Comparison of ENCODE assay signal across 26 mouse cellular contexts in the genomic region with DNA sequence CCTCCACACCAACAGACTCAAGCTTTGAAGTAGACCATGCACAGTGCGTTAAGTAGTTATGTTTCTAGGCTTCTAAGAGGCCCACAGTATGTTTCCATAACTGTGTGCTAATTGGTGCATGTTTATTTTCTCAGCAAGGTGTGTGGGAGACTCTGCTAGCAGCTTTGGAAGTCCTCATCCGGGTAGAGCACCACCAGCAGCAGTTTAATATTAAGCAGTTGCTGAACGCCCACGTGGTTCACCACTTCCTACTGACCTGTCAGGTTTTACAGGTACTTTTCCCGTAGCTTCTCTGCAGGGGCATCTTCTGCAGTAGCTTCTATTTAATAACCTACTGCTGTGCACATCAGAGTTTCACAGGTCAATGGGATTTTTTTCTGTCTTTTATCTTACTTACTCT.
DNase-seq lines count a peak whose midpoint lies in the region; ATAC-seq and TF ChIP-seq lines count a peak whose summit lies in the region.
"Had no signal": no experiment of that assay in that cellular context is flagged by ENCODE, and none has a peak within 500 bp of the region (broad histone marks: within the 10 kb centered on the region; RNA-seq: fewer than 3 reads in every experiment).

No protein-coding gene starts in this region.

- TF ChIP-seq POLR2A in brain, embryonic 14.5 days (IDR thresholded peaks at IDR 0.05; ENCODE audit: borderline replicate concordance, extremely low read depth, insufficient read depth, insufficient read length, poor library complexity, severe bottlenecking) = no peak

- WGBS in hindbrain, embryonic 14.5 days = 72% methylated on average over 5 of the region's 5 CpGs
- 62% methylated on average over 5 of the region's 5 CpGs for WGBS in hindbrain, embryonic 12.5 days

- no peak overlapping the region for H3K9ac ChIP-seq in hindbrain, embryonic 14.5 days
- no peak overlapping the region for H3K9ac ChIP-seq in hindbrain, embryonic 12.5 days
- H3K9ac ChIP-seq: forebrain, embryonic 12.5 days; limb, embryonic 12.5 days; liver, postnatal 0 days had no signal

- no peak overlapping the region for H3K4me2 ChIP-seq in hindbrain, embryonic 14.5 days (replicated peaks)
- no peak overlapping the region for H3K4me2 ChIP-seq in hindbrain, embryonic 12.5 days (replicated peaks)
- H3K4me2 ChIP-seq: forebrain, embryonic 12.5 days; heart, embryonic 11.5 days; limb, embryonic 12.5 days; liver, embryonic 11.5 days; midbrain, embryonic 11.5 days had no signal

- H3K27ac ChIP-seq in hindbrain, embryonic 14.5 days = no peak overlapping the region
- no peak overlapping the region for H3K27ac ChIP-seq in hindbrain, embryonic 12.5 days
- H3K27ac ChIP-seq: forebrain, embryonic 12.5 days; kidney, postnatal 0 days; limb, embryonic 12.5 days; macrophage had no signal

- H3K9me3 ChIP-seq in hindbrain, embryonic 14.5 days (ENCODE audit: control insufficient read depth, low read length) = no peaks in the 10 kb centered on the region
- H3K9me3 ChIP-seq in hindbrain, embryonic 12.5 days (replicated peaks) = no peaks in the 10 kb centered on the region
- H3K9me3 ChIP-seq: forebrain, embryonic 12.5 days; limb, embryonic 12.5 days had no signal

- no peak for DNase-seq in hindbrain, embryonic 14.5 days (ENCODE audit: low spot score)
- DNase-seq in CD4-positive helper T cell, adult 2 months (ENCODE audit: low read depth, low spot score) = peak; percentile 7
- peak; percentile 33 for DNase-seq in ES-CJ7 (ENCODE audit: low read depth, low spot score)
- DNase-seq in brain, embryonic 14.5 days (ENCODE audit: low read depth) = peak; percentile 14
- no peak for DNase-seq in cerebellum, adult 18-20 months
- no peak for DNase-seq in frontal cortex, postnatal 25 days (ENCODE audit: low spot score in 2 of 2)
- no peak for DNase-seq in cerebellum, postnatal 14 days
- DNase-seq: adrenal gland, adult 2 months; cerebellum, adult 2 months; gastrocnemius, postnatal 10 days; heart, adult 11 months; kidney, adult 2 months; layer of hippocampus, postnatal 36 days; liver, postnatal 0 days; right cerebral cortex, adult 18-20 months; right cerebral cortex, postnatal 4 days had no signal

- H3K36me3 ChIP-seq in hindbrain, embryonic 14.5 days (replicated peaks; ENCODE audit: control insufficient read depth, insufficient read depth) = peaks cover 29% of the 10 kb centered on the region
- H3K36me3 ChIP-seq in hindbrain, embryonic 12.5 days = peaks cover 11% of the 10 kb centered on the region; the same call in 1 of the 2 replicates

- ATAC-seq in hindbrain, embryonic 14.5 days (ENCODE audit: low FRiP score) = 0 out of 2 replicates have a peak, but pooled peaks have one; percentile 17
- no peak for ATAC-seq in hindbrain, embryonic 12.5 days (ENCODE audit: low FRiP score)
- ATAC-seq: liver, postnatal 0 days; lung, postnatal 0 days had no signal

- no peak overlapping the region for H3K4me3 ChIP-seq in hindbrain, embryonic 14.5 days (replicated peaks; ENCODE audit: low read length)
- no peak overlapping the region for H3K4me3 ChIP-seq in hindbrain, embryonic 12.5 days
- H3K4me3 ChIP-seq: forebrain, embryonic 12.5 days; limb, embryonic 12.5 days; myocyte had no signal

- no peaks in the 10 kb centered on the region for H3K4me1 ChIP-seq in hindbrain, embryonic 14.5 days (replicated peaks; ENCODE audit: control insufficient read depth, insufficient read depth, low read length)
- H3K4me1 ChIP-seq in hindbrain, embryonic 12.5 days = no peaks in the 10 kb centered on the region
- H3K4me1 ChIP-seq: forebrain, embryonic 12.5 days; limb, embryonic 12.5 days had no signal

- TF ChIP-seq CTCF in brain, embryonic 14.5 days (IDR thresholded peaks at IDR 0.05; ENCODE audit: borderline replicate concordance, extremely low read depth, insufficient read depth, insufficient read length) = no peak

- no peaks in the 10 kb centered on the region for H3K27me3 ChIP-seq in hindbrain, embryonic 14.5 days (ENCODE audit: control insufficient read depth, insufficient read depth, low read length)
- no peaks in the 10 kb centered on the region for H3K27me3 ChIP-seq in hindbrain, embryonic 12.5 days
- H3K27me3 ChIP-seq: forebrain, embryonic 12.5 days; limb, embryonic 12.5 days had no signal

Comparison
In these comparisons a context has a peak if more than half of its experiments do, and no peak if none do; other contexts are left out.
1. DNase-seq: peak in CD4-positive helper T cell, adult 2 months (single experiment), ES-CJ7 (single experiment) and brain, embryonic 14.5 days (single experiment); none in hindbrain, embryonic 14.5 days (single experiment), cerebellum, adult 18-20 months (0 of 2), frontal cortex, postnatal 25 days (0 of 2) and cerebellum, postnatal 14 days (0 of 2).